Mouse (Mus musculus): Measurements from ENCODE around the gene Snapc4. TPM values are rescaled to one million over a fixed set of nuclear protein-coding genes. Genes with fewer than 3 reads are reported as not detected.

The Snapc4 gene
- polyA plus RNA-seq, 1 experiment from 2014 or later: 20.2 TPM

DNA sequence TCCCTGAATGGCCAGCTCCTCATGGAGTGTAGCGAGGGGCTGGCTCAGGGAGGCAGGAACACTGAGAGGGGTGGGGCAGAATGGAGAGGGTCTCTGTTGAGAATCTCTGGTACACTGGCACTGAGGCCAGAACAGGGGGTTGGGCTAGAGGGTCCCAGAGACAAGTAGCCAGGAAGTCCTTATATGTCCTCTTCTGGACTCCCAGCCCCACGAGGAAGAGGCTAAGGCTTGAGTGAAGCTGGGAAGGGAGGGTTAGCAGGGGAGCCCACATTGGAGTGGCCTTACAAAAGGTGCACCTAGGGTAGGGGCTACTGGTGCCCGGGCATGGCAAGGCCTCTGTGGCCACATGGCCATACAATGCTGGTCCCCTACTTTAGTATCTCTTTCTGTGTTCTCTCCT is 63.1 kb downstream of the Snapc4 start:
- no peak for DNase-seq (ENCODE audit: low spot score)
- Histone ChIP-seq H3K27ac (replicated peaks; ENCODE audit: low read depth, low read length) (peak overlapping the region; percentile 95; the same call in 1 of the 2 replicates), H3K4me1 (ENCODE audit: control insufficient read depth, insufficient read depth, low read length) (peaks cover 44% of the 10 kb centered on the region), H3K9me3 (ENCODE audit: control insufficient read depth, low read length) (no peaks in the 10 kb centered on the region), H3K4me2 (ENCODE audit: low read depth, low read length) (peak overlapping the region; percentile 86), H3K9ac (ENCODE audit: low read depth, low read length) (peak overlapping the region; percentile 91), H3K36me3 (ENCODE audit: control insufficient read depth, insufficient read depth, low read length) (no peaks in the 10 kb centered on the region; the same call in 1 of the 2 replicates), H3K4me3 (ENCODE audit: low read depth, low read length) (peak overlapping the region; percentile 74; the same call in 1 of the 2 replicates), H3K27me3 (replicated peaks; ENCODE audit: control insufficient read depth, insufficient read depth, low read length) (no peaks in the 10 kb centered on the region)
- WGBS: 51% methylated on average over 3 of the region's 3 CpGs
- no peak for ATAC-seq (ENCODE audit: low read depth)

- ATAC-seq (ENCODE audit: low read depth): peak; percentile 66
- Histone ChIP-seq H3K27ac (replicated peaks; ENCODE audit: low read depth, low read length) (peak overlapping the region; percentile 95), H3K4me3 (ENCODE audit: low read depth, low read length) (peak overlapping the region; percentile 74), H3K9ac (ENCODE audit: low read depth, low read length) (peak overlapping the region; percentile 91), H3K9me3 (ENCODE audit: control insufficient read depth, low read length) (no peaks in the 10 kb centered on the region), H3K4me1 (ENCODE audit: control insufficient read depth, insufficient read depth, low read length) (peaks cover 44% of the 10 kb centered on the region), H3K4me2 (ENCODE audit: low read depth, low read length) (peak overlapping the region; percentile 86), H3K27me3 (replicated peaks; ENCODE audit: control insufficient read depth, insufficient read depth, low read length) (no peaks in the 10 kb centered on the region), H3K36me3 (ENCODE audit: control insufficient read depth, insufficient read depth, low read length) (no peaks in the 10 kb centered on the region; the same call in 1 of the 2 replicates)
- 36% methylated on average over 9 of the region's 9 CpGs for WGBS
- peak; percentile 91 for DNase-seq (ENCODE audit: low spot score)
Measured at GRCm38 (mm10) chr2:26316576-26317246, 63.7 kb downstream of the Snapc4 start.

GRCm38 (mm10) chr2:26315925-26316311 is 64.5 kb downstream of the Snapc4 start:
- WGBS: 3% methylated on average over 10 of the region's 11 CpGs
- peak; percentile 74 for DNase-seq (ENCODE audit: low spot score)
- H3K4me1 ChIP-seq (ENCODE audit: control insufficient read depth, insufficient read depth, low read length): peaks cover 44% of the 10 kb centered on the region
- H3K9me3 ChIP-seq (ENCODE audit: control insufficient read depth, low read length): no peaks in the 10 kb centered on the region
- H3K36me3 ChIP-seq (ENCODE audit: control insufficient read depth, insufficient read depth, low read length): no peaks in the 10 kb centered on the region
- ATAC-seq (ENCODE audit: low read depth): peak; percentile 16
- peak overlapping the region; percentile 91 for H3K9ac ChIP-seq (ENCODE audit: low read depth, low read length)
- peak overlapping the region; percentile 95 for H3K27ac ChIP-seq (replicated peaks; ENCODE audit: low read depth, low read length)
- no peaks in the 10 kb centered on the region for H3K27me3 ChIP-seq (replicated peaks; ENCODE audit: control insufficient read depth, insufficient read depth, low read length)
- peak overlapping the region; percentile 86 for H3K4me2 ChIP-seq (ENCODE audit: low read depth, low read length)
- H3K4me3 ChIP-seq (ENCODE audit: low read depth, low read length): peak overlapping the region; percentile 74

GRCm38 (mm10) chr2:26315072-26315924 is 65.2 kb downstream of the Snapc4 start, which contains the start of gene Gpsm1:
Gene Gpsm1 (plus strand): TSS chr2:26315515.
- Histone ChIP-seq H3K9ac (ENCODE audit: low read depth, low read length) (peak within 1 kb of the TSS; percentile 91), H3K27me3 (replicated peaks; ENCODE audit: control insufficient read depth, insufficient read depth, low read length) (no peaks in the 10 kb centered on the region), H3K4me2 (ENCODE audit: low read depth, low read length) (peak within 1 kb of the TSS; percentile 86), H3K9me3 (ENCODE audit: control insufficient read depth, low read length) (no peaks in the 10 kb centered on the region), H3K4me3 (ENCODE audit: low read depth, low read length) (peak within 1 kb of the TSS; percentile 74), H3K27ac (replicated peaks; ENCODE audit: low read depth, low read length) (peak within 1 kb of the TSS; percentile 95), H3K4me1 (ENCODE audit: control insufficient read depth, insufficient read depth, low read length) (peaks cover 46% of the 10 kb centered on the region), H3K36me3 (ENCODE audit: control insufficient read depth, insufficient read depth, low read length) (no peaks in the 10 kb centered on the region)
- WGBS: 1% methylated on average over 12 of the region's 66 CpGs
- peak; percentile 74 for ATAC-seq (ENCODE audit: low read depth)
- DNase-seq (ENCODE audit: low spot score): peak; percentile 92

GRCm38 (mm10) chr2:26314281-26315071 is 66.0 kb downstream of the Snapc4 start:
- H3K27ac ChIP-seq (replicated peaks; ENCODE audit: low read depth, low read length): peak overlapping the region; percentile 95
- no peaks in the 10 kb centered on the region for H3K9me3 ChIP-seq (ENCODE audit: control insufficient read depth, low read length)
- peak; percentile 7; the same call in 1 of the 2 replicates for ATAC-seq (ENCODE audit: low read depth)
- H3K9ac ChIP-seq (ENCODE audit: low read depth, low read length): peak overlapping the region; percentile 91
- peaks cover 54% of the 10 kb centered on the region for H3K4me1 ChIP-seq (ENCODE audit: control insufficient read depth, insufficient read depth, low read length)
- peak overlapping the region; percentile 74 for H3K4me3 ChIP-seq (ENCODE audit: low read depth, low read length)
- peak; percentile 92 for DNase-seq (ENCODE audit: low spot score)
- WGBS: 18% methylated on average over 13 of the region's 13 CpGs
- peak overlapping the region; percentile 86 for H3K4me2 ChIP-seq (ENCODE audit: low read depth, low read length)
- no peaks in the 10 kb centered on the region for H3K27me3 ChIP-seq (replicated peaks; ENCODE audit: control insufficient read depth, insufficient read depth, low read length)
- no peaks in the 10 kb centered on the region for H3K36me3 ChIP-seq (ENCODE audit: control insufficient read depth, insufficient read depth, low read length)

DNA sequence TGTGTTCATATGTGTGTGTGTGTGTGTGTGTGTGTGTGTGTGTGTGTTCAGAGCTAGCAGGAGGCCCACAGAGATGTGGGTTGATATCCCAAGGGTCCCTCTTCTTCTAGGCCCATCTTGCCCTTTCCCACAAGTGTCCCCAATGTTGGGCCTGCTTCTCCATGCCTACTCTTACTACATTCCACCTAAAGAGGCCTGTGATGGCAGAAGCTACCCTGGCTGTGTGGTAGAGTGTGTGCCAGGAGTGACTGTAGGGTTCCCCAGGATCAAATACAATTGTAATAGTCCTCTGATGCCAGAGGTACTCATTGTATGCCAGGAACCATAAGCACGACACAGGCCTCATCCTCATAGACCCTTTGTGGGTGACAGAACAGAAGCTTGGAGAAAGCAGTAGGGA is 67.1 kb downstream of the Snapc4 start:
- H3K4me3 ChIP-seq (ENCODE audit: low read depth, low read length): no peak overlapping the region
- ATAC-seq (ENCODE audit: low read depth) (no peak), DNase-seq (ENCODE audit: low spot score) (no peak)
- no peak overlapping the region for H3K4me2 ChIP-seq (ENCODE audit: low read depth, low read length)
- no peak overlapping the region for H3K9ac ChIP-seq (ENCODE audit: low read depth, low read length)
- no peaks in the 10 kb centered on the region for H3K36me3 ChIP-seq (ENCODE audit: control insufficient read depth, insufficient read depth, low read length)
- peaks cover 55% of the 10 kb centered on the region for H3K4me1 ChIP-seq (ENCODE audit: control insufficient read depth, insufficient read depth, low read length)
- 0 out of 2 replicates have a peak overlapping the region, but pooled peaks have one; percentile 25 for H3K27ac ChIP-seq (replicated peaks; ENCODE audit: low read depth, low read length)
- H3K9me3 ChIP-seq (ENCODE audit: control insufficient read depth, low read length): no peaks in the 10 kb centered on the region
- 79% methylated on average over 1 of the region's 1 CpGs for WGBS
- H3K27me3 ChIP-seq (replicated peaks; ENCODE audit: control insufficient read depth, insufficient read depth, low read length): no peaks in the 10 kb centered on the region

- H3K9me3 ChIP-seq (ENCODE audit: control insufficient read depth, low read length): no peaks in the 10 kb centered on the region
- no peak for DNase-seq (ENCODE audit: low spot score)
- H3K4me1 ChIP-seq (ENCODE audit: control insufficient read depth, insufficient read depth, low read length): peaks cover 49% of the 10 kb centered on the region
- no peak overlapping the region for H3K4me3 ChIP-seq (ENCODE audit: low read depth, low read length)
- no peaks in the 10 kb centered on the region for H3K36me3 ChIP-seq (ENCODE audit: control insufficient read depth, insufficient read depth, low read length)
- 66% methylated on average over 2 of the region's 2 CpGs for WGBS
- ATAC-seq (ENCODE audit: low read depth): no peak
- no peak overlapping the region for H3K9ac ChIP-seq (ENCODE audit: low read depth, low read length)
- no peak overlapping the region for H3K27ac ChIP-seq (replicated peaks; ENCODE audit: low read depth, low read length)
- H3K27me3 ChIP-seq (replicated peaks; ENCODE audit: control insufficient read depth, insufficient read depth, low read length): no peaks in the 10 kb centered on the region
- no peak overlapping the region for H3K4me2 ChIP-seq (ENCODE audit: low read depth, low read length)
Measured at GRCm38 (mm10) chr2:26312812-26313211, 67.6 kb downstream of the Snapc4 start.
